Mouse (Mus musculus): ENCODE measurements at regions not wholly inside any gene's neighbourhood (a gene's known extent, or its start where the extent isn't known, plus 50 kb on each side); places are given as distances from the start of the nearest gene placed in this dataset.

GRCm38 (mm10) chr11:18156506-18156905 is 202.8 kb upstream of the Etaa1 start:
- TF ChIP-seq EP300 (IDR thresholded peaks at IDR 0.05; ENCODE audit: low read depth) = no peak
- TF ChIP-seq CTCF (IDR thresholded peaks at IDR 0.05; ENCODE audit: low read depth) = no peak
